ENCODE assay signal across 8 mouse cellular contexts in the genomic region with DNA sequence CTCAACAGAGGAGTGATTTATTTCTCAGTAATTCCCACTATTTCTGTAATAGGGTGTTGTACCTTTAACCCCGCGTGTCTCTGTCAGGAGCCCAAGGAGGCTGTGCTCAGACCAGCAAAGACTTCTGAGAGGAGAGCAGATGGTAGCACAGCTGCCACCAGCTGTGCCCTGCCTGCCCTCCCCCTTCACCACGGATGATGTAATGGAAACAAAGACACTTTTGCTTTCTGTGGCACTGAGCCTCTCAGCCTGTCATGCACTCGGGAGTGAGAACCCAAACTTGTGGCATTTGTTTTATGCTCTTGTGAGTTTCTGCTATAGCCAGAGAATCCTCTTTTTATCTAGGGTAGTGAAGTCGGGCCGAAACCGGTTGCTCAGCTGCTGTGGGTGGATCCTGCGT.
DNase-seq lines count a peak whose midpoint lies in the region; ATAC-seq lines count a peak whose summit lies in the region.

No protein-coding gene starts in this region.

- 11% methylated on average over 8 of the region's 8 CpGs for WGBS in forebrain, embryonic 14.5 days
- WGBS in hindbrain, embryonic 13.5 days: 20% methylated on average over 8 of the region's 8 CpGs
- 29% methylated on average over 8 of the region's 8 CpGs for WGBS in neural tube, embryonic 11.5 days

- H3K36me3 ChIP-seq in forebrain, embryonic 14.5 days (ENCODE audit: control insufficient read depth, insufficient read depth, low read length): peaks cover 4% of the 10 kb centered on the region; the same call in 1 of the 2 replicates
- H3K36me3 ChIP-seq in hindbrain, embryonic 13.5 days: no peaks in the 10 kb centered on the region
- H3K36me3 ChIP-seq in neural tube, embryonic 11.5 days (ENCODE audit: control insufficient read depth, insufficient read depth, low read length): no peaks in the 10 kb centered on the region

- H3K27me3 ChIP-seq in forebrain, embryonic 14.5 days (replicated peaks; ENCODE audit: control insufficient read depth, insufficient read depth, low read length): no peaks in the 10 kb centered on the region
- H3K27me3 ChIP-seq in hindbrain, embryonic 13.5 days: peaks cover 5% of the 10 kb centered on the region; the same call in 1 of the 2 replicates
- no peaks in the 10 kb centered on the region for H3K27me3 ChIP-seq in neural tube, embryonic 11.5 days (ENCODE audit: control insufficient read depth, insufficient read depth, low read length)

- peak; percentile 20 for DNase-seq in urinary bladder, postnatal 14 days (ENCODE audit: low spot score)
- no peak for DNase-seq in urinary bladder, adult 18-20 months (ENCODE audit: low spot score in 2 of 2)
- peak; percentile 86 for DNase-seq in forebrain, embryonic 14.5 days (ENCODE audit: low spot score)
- peak; percentile 80 for DNase-seq in left cerebral cortex, postnatal 4 days
- DNase-seq in neural tube, embryonic 11.5 days (ENCODE audit: low spot score): peak; percentile 75
- no peak for DNase-seq in urinary bladder, adult 2 months (ENCODE audit: low spot score)

- H3K27ac ChIP-seq in forebrain, embryonic 14.5 days (ENCODE audit: low read depth, low read length): peak overlapping the region; percentile 84
- H3K27ac ChIP-seq in hindbrain, embryonic 13.5 days: peak overlapping the region; percentile 73
- peak overlapping the region; percentile 58 for H3K27ac ChIP-seq in neural tube, embryonic 11.5 days (ENCODE audit: low read depth, low read length)

- H3K4me3 ChIP-seq in forebrain, embryonic 14.5 days (ENCODE audit: low read depth, low read length): no peak overlapping the region
- H3K4me3 ChIP-seq in hindbrain, embryonic 13.5 days: no peak overlapping the region
- no peak overlapping the region for H3K4me3 ChIP-seq in neural tube, embryonic 11.5 days (ENCODE audit: low read depth, low read length)

- H3K9ac ChIP-seq in forebrain, embryonic 14.5 days (ENCODE audit: low read length): no peak overlapping the region
- no peak overlapping the region for H3K9ac ChIP-seq in hindbrain, embryonic 13.5 days
- H3K9ac ChIP-seq in neural tube, embryonic 11.5 days (ENCODE audit: low read length): no peak overlapping the region

- peak overlapping the region; percentile 16; the same call in 1 of the 2 replicates for H3K4me2 ChIP-seq in forebrain, embryonic 14.5 days (ENCODE audit: low read length)
- H3K4me2 ChIP-seq in hindbrain, embryonic 13.5 days: peak overlapping the region; percentile 13
- no peak overlapping the region for H3K4me2 ChIP-seq in neural tube, embryonic 11.5 days (ENCODE audit: low read depth)

- intact Hi-C loops in left cerebral cortex, postnatal 4 days (cut with DNase I): no loop called here

- peak; percentile 84 for ATAC-seq in forebrain, embryonic 14.5 days
- 0 out of 2 replicates have a peak, but pooled peaks have one; percentile 61 for ATAC-seq in hindbrain, embryonic 13.5 days (ENCODE audit: low FRiP score)
- peak; percentile 84 for ATAC-seq in neural tube, embryonic 11.5 days (ENCODE audit: insufficient read depth, low FRiP score, low TSS enrichment)
- no peak for ATAC-seq in megakaryocyte-erythroid progenitor cell, adult 5-6 weeks (replicated peaks; ENCODE audit: low FRiP score, low TSS enrichment, poor library complexity, severe bottlenecking)

- H3K4me1 ChIP-seq in forebrain, embryonic 14.5 days (ENCODE audit: control insufficient read depth, insufficient read depth, low read length): peaks cover 42% of the 10 kb centered on the region
- peaks cover 59% of the 10 kb centered on the region for H3K4me1 ChIP-seq in hindbrain, embryonic 13.5 days (replicated peaks)
- peaks cover 32% of the 10 kb centered on the region for H3K4me1 ChIP-seq in neural tube, embryonic 11.5 days (ENCODE audit: control insufficient read depth, insufficient read depth, low read length)

- no peaks in the 10 kb centered on the region for H3K9me3 ChIP-seq in forebrain, embryonic 14.5 days (replicated peaks; ENCODE audit: control insufficient read depth, low read length)
- no peaks in the 10 kb centered on the region for H3K9me3 ChIP-seq in hindbrain, embryonic 13.5 days
- H3K9me3 ChIP-seq in neural tube, embryonic 11.5 days (ENCODE audit: control insufficient read depth, low read length): no peaks in the 10 kb centered on the region

Comparison
In these comparisons a context has a peak if more than half of its experiments do, and no peak if none do; other contexts are left out.
1. DNase-seq: peak in urinary bladder, postnatal 14 days (single experiment), forebrain, embryonic 14.5 days (single experiment), left cerebral cortex, postnatal 4 days (single experiment) and neural tube, embryonic 11.5 days (single experiment); none in urinary bladder, adult 18-20 months (0 of 2) and urinary bladder, adult 2 months (single experiment).
2. Peak in every context shown above with its lines, with median percentiles within 50 percentile points of each other: H3K27ac ChIP-seq.